In the genomic region with DNA sequence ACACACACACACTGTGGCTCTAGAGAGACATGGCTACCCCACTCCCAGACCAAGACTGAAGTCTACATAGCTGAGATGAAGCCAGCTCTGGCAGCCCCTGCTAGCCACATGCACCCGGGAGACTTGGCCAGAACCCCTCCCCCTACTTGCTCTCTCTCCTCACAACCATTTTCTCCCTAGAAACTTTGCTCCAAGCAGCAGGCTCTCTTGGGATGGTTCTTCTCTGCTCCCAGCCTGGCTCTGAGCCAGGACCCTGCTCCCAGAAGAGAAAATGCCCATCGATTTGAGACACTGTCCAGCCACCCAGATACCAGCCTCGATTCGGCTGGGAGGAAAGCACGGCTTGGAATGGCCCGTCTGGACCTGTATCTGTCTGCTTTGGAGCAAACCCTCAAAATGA, we compare ENCODE assay signal across 8 mouse cellular contexts. TPM values are rescaled to one million over a fixed set of nuclear protein-coding genes. Genes with fewer than 3 reads are reported as not detected.
DNase-seq lines count a peak whose midpoint lies in the region; ATAC-seq and TF ChIP-seq lines count a peak whose summit lies in the region.

No protein-coding gene starts in this region.

- 0 out of 2 replicates have a peak, but pooled peaks cover 4% of the 10 kb centered on the region for H3K36me3 ChIP-seq in midbrain, embryonic 10.5 days

- TF ChIP-seq POLR2A in cerebellum, adult 2 months (IDR thresholded peaks at IDR 0.05; ENCODE audit: borderline replicate concordance, insufficient read depth, low read length) = no peak

- ATAC-seq in megakaryocyte progenitor cell, adult 5-6 weeks (replicated peaks; ENCODE audit: poor library complexity) = no peak

- TF ChIP-seq CTCF in cerebellum, adult 2 months (IDR thresholded peaks at IDR 0.05; ENCODE audit: borderline replicate concordance, insufficient read depth, low read depth, low read length) = no peak

- no peaks in the 10 kb centered on the region; the same call in 1 of the 2 replicates for H3K27me3 ChIP-seq in cerebellum, adult 2 months (ENCODE audit: control insufficient read depth, insufficient read depth, low read length)
- peaks cover 70% of the 10 kb centered on the region for H3K27me3 ChIP-seq in midbrain, embryonic 10.5 days (ENCODE audit: low read depth, poor library complexity, severe bottlenecking)

- DNase-seq in cerebellum, adult 2 months = peak; percentile 29 to 54
- DNase-seq in cerebellum, adult 8-10 months = no peak
- peak; percentile 52 for DNase-seq in right cerebral cortex, adult 18-20 months
- DNase-seq in right cerebral cortex, postnatal 36 days (ENCODE audit: low spot score in 2 of 2) = no peak
- DNase-seq in midbrain, embryonic 10.5 days (ENCODE audit: low spot score) = no peak
- no peak for DNase-seq in spleen, adult 12 weeks (ENCODE audit: low spot score)
- DNase-seq in adrenal gland, postnatal 10 days = no peak

- H3K4me3 ChIP-seq in cerebellum, adult 2 months (replicated peaks; ENCODE audit: insufficient read depth, low read depth, low read length) = no peak overlapping the region
- no peak overlapping the region for H3K4me3 ChIP-seq in midbrain, embryonic 10.5 days

- no peak overlapping the region for H3K27ac ChIP-seq in cerebellum, adult 2 months (ENCODE audit: insufficient read depth, low read length)
- peak overlapping the region; percentile 76 for H3K27ac ChIP-seq in midbrain, embryonic 10.5 days (replicated peaks)

- WGBS in cerebellum, adult 2 months = 33% methylated on average over 6 of the region's 6 CpGs
- 39% methylated on average over 6 of the region's 6 CpGs for WGBS in midbrain, embryonic 10.5 days

- peaks cover 5% of the 10 kb centered on the region for H3K4me1 ChIP-seq in cerebellum, adult 2 months (ENCODE audit: control insufficient read depth, insufficient read depth, low read length)
- H3K4me1 ChIP-seq in midbrain, embryonic 10.5 days = peaks cover 63% of the 10 kb centered on the region

- H3K9me3 ChIP-seq in midbrain, embryonic 10.5 days (replicated peaks) = no peaks in the 10 kb centered on the region

RNA-seq across cellular contexts. Expression of a gene that starts 5.2 kb away (rescaled TPM):
- polyA plus RNA-seq in cerebellum, adult 2 months (2012; rRNA removed) = 35.9 and 38.0 TPM in 2 replicates
- 2.4 and 3.3 TPM in 2 replicates for polyA plus RNA-seq in midbrain, embryonic 10.5 days (2016; fragmentation: Nextera tagmentation; extraction: Ambion mirVana)
- not detected in 2 replicates for total RNA-seq in megakaryocyte progenitor cell, adult 5-6 weeks (2015)
- total RNA-seq in megakaryocyte progenitor cell, adult 5-6 weeks (2017) = not detected in 2 replicates
- 1 to 10 TPM; 1.7 to 2.4 TPM for total RNA-seq in adrenal gland, postnatal 10 days (2021)

RNA-seq across cellular contexts. Expression of a gene that starts 13.6 kb away (rescaled TPM):
- 18.6 and 19.1 TPM in 2 replicates for polyA plus RNA-seq in cerebellum, adult 2 months (2012; rRNA removed)
- polyA plus RNA-seq in midbrain, embryonic 10.5 days (2016; fragmentation: Nextera tagmentation; extraction: Ambion mirVana) = 22.3 and 22.6 TPM in 2 replicates
- 23.2 and 25.6 TPM in 2 replicates for total RNA-seq in megakaryocyte progenitor cell, adult 5-6 weeks (2015)
- 11.7 and 14.1 TPM in 2 replicates for total RNA-seq in megakaryocyte progenitor cell, adult 5-6 weeks (2017)
- total RNA-seq in adrenal gland, postnatal 10 days (2021) = 10 to 100 TPM; 35.8 to 44.3 TPM

Comparison
In these comparisons a context has a peak if more than half of its experiments do, and no peak if none do; other contexts are left out.
1. DNase-seq: peak in cerebellum, adult 2 months (2 of 2) and right cerebral cortex, adult 18-20 months (single experiment); none in cerebellum, adult 8-10 months (single experiment), right cerebral cortex, postnatal 36 days (0 of 2), midbrain, embryonic 10.5 days (single experiment), spleen, adult 12 weeks (single experiment) and adrenal gland, postnatal 10 days (single experiment).